Mouse (Mus musculus): ENCODE results near the gene Efnb3.

- TF ChIP-seq CTCF (IDR thresholded peaks at IDR 0.05; ENCODE audit: low read depth, low read length) (no peak), POLR2A (IDR thresholded peaks at IDR 0.05; ENCODE audit: insufficient read depth, low read length) (no peak), EP300 (IDR thresholded peaks at IDR 0.05; ENCODE audit: insufficient read depth, low read depth, low read length) (0 out of 2 replicates have a peak, but pooled peaks have one; percentile 13)
Measured at GRCm38 (mm10) chr11:69552622-69553340, 7.2 kb downstream of the Efnb3 start.

Measured in ES-Bruce4 (cell line).